Mouse (Mus musculus): Measurements from ENCODE around the gene Brpf3.
A peak's percentile ranks its signal among the peaks of the same experiment; 100 is the strongest.
"Not testable (repeated sequence)": the region's sequence is repeated elsewhere in the genome, so short reads cannot be mapped to it uniquely, and the experiment has no call there.

Brpf3 gene

DNA sequence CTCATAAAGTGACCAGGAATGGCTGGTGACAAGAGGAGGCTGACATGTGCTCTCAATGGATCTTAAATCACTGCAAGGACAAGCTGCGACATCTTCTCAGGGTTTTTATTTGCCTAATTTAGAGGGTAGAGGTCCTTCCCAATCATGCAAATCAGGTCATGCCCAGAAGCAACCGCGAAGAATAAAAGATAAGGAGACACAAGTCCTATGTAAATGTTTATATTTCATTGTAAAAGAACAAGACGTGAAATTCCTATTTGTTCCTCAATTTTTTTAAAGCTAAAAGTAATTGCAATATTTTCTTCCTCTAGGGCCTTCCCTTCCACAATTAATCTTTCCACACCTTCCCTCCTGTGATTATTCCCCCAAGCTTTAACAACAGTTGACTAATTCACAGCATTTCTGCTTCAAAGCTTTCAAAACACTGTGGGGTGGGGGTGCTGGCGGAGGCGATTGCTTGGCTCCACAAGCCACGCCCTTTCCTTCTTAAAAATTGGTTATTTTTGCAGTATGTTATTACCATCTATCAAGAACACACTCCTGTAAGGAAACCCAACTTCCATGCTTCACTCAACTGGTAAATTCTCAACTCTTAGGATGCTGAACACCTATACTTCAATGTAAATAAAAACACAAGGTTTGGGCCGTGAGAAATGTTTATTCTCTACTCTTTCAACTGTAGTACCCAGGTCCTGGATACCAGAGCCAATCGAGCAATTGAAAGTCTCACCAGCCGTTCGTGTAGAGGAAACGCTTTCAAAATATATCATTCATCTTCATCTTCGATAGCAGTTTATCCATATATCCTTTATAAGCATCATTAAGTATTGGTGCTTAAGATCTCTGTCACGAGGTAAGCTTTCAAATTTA lies 1.4 kb upstream of the Brpf3 start:
- no peak for DNase-seq (ENCODE audit: low spot score)

DNA sequence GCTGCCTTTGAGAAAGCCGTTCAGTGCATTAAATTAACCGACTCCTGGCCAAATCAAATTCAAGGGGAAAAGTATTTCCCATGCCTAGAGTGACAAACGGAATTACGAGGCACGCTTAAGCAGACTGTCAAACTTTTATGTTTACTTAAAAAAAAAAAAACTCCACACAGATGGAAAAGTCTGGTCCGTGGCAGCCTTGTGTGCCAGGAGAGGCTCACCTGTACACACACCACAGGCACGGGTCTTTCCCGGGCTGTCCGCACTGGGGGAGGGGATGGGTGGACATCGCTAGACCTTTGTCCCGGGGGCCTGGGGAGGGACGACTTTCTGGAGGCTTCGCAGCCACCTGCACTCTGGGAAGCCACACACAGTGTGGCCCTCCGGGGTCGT lies 614 bp upstream of the Brpf3 start:
- DNase-seq (ENCODE audit: low spot score) = no peak

DNA sequence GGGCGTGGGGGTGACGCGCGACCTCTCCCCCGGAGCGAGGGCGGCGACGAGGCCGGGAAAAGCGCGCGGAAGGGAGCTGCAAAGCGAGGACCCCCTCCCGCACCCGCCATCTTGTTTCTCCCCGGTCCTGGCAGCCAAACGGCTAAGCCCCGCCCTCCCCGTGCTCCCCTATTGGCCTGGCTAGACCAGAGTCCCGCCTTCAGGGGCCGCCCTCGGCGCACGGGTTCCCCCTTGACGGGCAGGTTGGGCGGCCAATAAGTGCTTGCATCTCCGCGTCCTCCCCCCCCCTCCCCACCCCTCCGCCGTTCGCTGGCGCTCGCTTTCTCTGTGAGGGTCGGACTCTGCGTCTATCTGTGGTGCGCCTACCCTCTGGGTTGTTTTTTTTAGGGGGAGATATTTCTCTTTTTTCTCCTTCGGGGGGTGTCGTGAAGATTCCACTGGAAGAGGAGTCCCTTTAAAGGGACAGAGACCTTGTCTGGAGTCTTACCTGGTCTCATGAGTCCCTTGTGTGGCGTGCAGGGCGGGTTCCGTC lies 650 bp downstream of the Brpf3 start:
- peak; percentile 99 for DNase-seq (ENCODE audit: low spot score)

DNA sequence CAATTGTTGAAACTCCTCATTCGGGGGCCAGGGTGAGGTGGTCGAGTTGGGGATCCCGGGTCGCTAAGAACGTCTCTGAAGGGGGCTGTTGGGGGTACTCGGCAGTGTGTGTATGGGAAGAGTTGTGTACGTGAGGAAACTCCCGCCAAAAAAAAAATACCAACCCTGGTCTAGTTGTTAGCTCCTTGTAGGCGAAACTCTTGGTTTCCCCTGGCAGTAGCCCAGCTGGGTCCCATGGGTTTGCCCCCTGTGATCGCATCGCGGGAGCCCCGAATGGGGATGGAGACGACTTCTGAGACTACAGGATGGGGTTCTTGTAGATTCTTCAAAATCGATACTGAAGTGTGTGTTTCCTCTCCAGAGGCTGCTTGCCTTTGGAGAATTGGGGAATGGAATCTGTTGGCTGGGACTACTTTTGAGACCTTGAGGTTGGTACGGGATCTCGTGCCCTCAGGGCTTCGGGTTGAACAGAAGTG lies 1.2 kb downstream of the Brpf3 start:
- DNase-seq (ENCODE audit: low spot score) = no peak

DNA sequence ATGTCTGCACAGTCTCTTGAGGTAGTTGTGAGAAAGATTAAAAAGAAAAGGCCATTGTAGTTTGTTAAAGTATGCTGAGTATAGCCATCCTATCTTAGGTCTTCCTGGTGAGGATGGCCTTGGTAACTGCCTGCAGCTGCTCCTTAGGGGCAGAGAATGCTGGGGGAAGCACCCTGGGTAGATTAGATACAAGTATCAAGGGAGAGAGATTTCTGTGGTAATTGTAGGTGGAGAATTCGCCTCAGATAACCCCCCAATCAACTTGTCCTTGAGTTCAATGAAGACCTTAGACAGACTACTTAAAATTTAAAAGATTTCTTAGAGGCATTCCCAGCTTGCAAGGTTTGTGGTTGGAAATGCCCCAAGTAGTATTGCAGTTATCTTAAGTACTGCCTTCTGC lies 2.4 kb downstream of the Brpf3 start:
- DNase-seq (ENCODE audit: low spot score) = no peak

DNA sequence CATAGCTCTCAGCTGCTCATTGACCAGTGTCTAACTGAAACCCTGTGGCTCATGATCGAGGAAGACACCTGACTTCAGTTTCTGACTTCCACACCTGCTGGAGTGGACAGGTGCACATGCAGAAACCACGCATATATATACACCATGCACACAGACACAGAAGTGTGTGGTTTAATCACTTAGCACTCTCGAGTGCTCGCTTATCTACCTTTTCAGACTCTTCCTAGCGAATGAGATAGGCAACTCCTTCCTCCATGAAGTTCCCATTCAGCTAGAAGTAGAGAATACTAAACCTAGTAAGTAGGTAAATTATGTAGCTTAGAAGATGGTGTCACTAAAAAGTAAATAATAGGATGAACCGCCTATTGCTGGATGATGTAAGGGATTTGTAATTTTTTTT lies 4.1 kb downstream of the Brpf3 start:
- no peak for DNase-seq (ENCODE audit: low spot score)

DNA sequence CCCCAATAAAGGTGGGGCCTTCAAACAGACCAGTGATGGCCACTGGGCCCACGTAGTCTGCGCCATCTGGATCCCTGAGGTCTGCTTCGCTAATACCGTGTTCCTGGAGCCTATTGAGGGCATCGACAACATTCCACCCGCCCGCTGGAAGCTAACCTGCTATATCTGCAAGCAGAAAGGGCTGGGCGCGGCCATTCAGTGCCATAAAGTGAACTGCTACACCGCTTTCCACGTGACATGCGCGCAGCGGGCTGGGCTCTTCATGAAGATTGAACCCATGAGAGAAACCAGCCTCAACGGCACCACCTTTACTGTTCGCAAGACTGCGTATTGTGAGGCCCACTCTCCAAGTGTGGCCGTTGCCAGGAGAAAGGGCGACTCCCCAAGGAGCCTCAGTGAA lies 5.9 kb downstream of the Brpf3 start:
- no peak for DNase-seq (ENCODE audit: low spot score)

DNA sequence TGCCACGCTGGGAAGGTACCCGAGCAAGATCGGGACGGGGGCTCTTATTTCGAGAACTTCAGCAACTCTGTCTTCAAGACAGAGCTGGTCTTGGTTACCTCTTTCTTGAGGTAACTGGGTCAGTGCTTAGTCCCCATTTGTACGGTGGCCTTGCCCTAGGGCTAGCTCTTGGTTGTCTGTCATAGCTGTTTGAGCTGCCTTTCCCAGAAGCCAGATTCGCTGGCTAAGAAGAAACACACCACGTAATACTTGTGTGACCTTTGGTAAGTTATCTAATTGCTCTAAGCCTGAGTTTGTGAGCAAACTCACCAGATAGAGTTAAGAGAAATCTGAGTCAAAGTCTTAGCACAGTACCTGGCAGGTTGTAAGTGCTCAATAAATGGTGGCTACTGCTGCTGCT lies 7.8 kb downstream of the Brpf3 start:
- no peak for DNase-seq (ENCODE audit: low spot score)

DNA sequence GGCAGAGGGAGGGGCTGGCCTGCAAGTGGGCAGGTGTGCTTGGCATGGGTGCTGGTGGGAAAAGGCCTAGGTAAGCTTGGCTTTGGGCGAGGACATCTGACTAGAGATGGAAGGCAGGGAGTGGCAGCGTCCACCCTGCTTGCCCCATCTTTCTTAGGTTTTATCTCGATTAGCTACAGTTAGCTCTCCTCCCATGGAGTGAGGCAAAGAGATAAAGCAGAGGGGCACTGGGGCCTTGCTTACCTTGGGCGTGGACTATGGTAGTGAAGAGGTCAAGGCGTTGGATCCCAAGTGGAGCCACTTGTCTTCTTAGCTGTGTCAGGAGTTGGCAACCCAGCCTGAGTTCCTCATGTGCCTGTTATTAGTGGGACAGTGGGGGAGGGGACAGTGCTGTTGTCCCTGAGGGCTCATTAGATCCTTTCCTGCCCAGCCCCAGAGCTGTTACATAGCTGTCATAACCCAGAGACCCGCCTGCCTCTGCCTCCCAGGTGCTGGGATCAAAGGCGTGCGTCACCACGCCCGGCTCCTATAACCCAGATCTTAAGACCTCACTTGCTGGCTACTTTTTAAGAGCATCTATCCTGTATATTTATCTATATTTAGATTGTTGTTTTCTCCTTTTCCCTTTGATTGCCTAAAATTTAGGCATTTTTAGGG lies 8.4 kb downstream of the Brpf3 start:
- no peak for DNase-seq (ENCODE audit: low spot score)

DNA sequence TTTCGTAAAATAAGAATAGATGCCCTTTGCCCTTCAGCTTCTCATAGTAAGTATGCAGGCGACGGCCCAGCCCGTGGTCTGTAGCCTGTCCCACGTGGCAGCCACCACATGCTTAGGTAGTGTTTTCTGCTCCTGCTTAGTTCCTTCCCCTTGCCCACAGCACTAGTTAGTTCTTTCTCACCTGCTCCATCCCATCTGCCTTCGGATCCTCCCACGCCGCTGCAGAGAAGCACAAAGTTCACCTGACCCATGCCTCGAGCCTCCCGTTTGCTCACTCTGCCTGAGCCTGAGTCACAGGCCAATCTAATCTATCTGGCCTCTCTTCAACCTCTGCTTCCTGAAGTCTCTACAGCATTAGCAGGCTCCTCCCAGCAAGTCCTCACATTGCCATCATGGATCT lies 11.5 kb downstream of the Brpf3 start:
- DNase-seq (ENCODE audit: low spot score) = no peak

DNA sequence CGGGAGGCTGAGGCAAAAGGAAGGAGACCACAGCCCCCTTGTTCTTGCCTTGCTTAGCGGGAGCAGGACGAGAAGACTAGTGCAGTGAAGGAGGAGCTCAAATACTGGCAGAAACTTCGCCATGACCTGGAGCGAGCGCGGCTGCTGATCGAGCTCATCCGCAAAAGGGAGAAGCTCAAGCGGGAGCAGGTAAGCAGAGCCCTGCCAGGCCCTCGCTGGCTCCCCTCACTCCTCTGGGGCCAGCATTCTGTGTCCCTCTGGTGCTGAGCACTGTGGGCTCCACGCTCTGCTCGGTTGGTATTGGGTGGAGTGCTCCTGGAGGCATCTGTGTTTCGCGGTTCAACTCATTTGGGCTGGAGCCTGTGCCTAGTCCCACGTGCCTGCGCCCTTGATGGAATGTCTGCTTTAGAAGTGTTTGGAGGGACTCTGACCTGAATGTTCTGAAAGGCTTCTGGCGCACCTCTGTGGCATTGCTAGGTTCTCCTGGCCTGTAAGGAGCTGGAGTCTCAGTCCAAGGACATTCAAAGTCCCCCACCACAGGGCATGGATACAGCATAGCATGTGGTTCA lies 13.7 kb downstream of the Brpf3 start:
- no peak for DNase-seq (ENCODE audit: low spot score)

DNA sequence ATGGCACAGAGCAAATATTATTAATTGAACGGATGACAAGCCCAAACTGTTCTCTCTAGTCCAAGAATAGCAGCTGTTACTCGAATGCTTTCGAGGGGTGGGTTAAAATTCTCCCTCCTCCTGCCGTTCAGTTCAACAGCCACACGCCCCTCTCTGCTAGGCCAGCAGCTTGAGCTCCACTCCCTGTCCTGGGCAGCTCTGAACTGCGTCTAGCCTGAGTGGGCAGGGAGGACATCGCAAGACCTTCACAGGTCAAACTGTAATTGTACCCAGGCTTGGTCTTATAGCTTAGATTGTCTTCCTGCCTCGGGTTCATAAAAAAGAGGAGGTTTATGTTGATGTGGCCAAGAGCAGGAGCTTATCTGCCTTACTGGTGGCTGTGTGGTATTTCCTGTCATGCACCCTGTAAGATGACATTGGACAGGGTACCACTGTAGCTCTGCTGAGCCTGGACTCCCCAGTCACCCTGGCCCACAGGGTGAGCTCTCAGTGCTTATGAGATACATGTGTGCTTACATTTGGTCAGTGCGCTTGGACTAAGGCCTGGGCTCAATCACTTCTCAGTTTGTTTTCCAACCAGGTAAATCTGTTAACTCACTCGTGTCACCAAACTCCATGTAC lies 14.6 kb downstream of the Brpf3 start:
- DNase-seq (ENCODE audit: low spot score) = no peak

DNA sequence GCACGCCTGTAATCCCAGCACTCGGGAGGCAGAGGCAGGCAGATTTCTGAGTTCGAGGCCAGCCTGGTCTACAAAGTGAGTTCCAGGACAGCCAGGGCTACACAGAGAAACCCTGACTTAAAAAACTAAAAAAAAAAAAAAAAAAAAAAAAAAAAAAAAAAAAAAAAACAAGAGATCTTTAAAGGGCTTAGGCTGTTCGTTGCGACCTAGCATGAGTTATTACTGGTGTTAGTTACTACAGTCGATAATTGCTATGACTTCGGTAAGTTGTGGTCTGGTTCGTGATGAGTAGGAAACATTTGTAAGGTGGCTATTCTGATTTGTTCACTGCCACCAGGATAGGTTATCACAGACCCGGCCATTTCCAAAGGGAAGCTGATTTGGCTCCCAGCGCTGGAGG lies 15.4 kb downstream of the Brpf3 start:
- DNase-seq (ENCODE audit: low spot score) = not testable (repeated sequence)

DNA sequence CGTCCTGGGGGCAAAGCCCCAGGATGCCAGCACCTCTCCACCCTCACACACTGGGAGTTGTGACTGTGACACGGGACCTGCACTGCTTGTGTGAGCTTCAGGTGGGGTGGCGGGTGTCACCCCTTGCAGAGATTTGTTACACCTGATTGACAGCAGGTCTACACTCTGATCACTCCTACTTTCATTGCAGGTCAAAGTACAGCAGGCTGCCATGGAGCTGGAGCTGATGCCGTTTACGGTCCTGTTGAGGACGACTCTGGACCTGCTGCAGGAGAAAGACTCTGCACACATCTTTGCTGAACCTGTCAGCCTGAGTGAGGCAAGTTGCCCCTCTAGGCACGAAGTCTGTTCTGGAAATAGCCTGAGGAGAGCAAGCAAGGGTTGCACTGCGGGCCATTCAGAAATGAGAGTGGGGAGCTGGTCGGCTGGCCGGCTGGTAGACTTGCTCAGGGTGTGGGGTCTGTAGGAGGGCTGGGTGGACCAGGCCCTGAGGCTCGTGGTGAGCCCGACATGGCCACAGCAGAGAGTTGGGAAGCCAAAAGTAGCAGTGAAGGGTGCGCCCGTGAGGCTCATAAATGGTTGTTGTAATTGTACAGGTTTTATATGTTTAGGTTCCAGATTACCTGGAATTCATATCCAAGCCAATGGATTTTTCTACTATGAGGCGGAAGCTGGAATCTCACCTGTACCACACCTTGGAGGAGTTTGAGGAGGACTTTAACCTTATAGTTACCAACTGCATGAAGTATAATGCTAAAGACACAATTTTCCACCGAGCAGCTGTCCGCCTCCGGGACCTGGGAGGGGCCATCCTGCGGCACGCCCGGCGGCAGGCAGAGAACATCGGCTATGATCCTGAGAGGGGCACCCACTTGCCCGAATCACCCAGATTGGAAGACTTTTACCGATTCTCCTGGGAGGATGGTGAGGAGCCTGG lies 16.3 kb downstream of the Brpf3 start:
- no peak for DNase-seq (ENCODE audit: low spot score)

DNA sequence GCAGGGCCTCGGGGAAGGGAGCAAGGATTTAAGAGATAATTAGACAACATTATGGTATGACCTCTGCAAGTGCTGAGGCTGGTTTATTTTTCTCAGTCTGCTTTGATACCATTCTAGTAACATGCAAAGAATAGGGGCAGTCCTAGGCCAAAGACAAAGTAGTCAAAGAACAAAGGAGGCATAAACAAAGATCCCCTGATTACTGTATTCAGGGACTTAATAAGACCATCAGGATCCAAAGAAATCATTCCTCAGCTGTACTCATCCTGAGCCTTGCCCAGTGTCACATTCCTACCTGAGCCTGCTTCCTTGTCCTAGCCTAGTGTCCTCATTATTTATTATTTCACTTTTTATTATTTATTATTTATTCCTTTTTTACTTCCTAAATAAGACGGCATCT lies 19.3 kb downstream of the Brpf3 start:
- DNase-seq (ENCODE audit: low spot score) = no peak

DNA sequence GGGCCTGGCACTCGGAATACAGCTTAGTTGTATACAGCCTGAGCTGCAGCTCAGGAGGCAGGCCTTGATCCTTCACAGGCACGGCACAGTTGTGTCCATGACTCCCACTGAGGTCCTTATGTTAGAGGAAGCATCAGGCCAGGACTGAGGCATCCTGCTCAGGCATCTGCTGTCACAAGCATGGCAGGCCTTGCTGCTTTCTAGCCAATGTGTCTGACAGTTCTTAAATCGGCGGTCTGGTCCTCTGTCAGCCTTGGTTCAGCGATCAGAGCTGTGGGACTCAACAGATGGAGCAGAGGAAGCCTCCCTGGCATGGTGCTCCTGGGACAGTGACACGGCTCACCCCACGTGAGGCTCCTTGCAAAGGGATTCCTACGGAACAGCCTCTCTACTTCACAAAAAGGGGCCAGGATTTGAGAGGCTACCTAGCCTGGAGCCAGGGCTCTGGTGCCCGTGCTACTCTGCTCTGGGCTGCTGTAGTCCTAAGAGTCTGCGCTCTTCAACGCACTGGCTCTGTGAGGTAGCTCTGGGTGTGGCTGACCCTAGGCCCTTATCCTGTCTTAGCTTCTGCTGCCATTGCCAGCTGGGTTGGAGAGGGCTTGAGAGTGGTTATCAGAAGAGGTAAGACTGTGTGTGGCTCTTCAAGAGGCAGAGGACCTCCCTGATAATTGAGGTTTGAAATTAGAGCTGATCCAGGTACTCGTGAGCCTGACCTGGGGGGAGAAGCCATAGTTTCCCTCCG lies 22.3 kb downstream of the Brpf3 start:
- no peak for DNase-seq (ENCODE audit: low spot score)

DNA sequence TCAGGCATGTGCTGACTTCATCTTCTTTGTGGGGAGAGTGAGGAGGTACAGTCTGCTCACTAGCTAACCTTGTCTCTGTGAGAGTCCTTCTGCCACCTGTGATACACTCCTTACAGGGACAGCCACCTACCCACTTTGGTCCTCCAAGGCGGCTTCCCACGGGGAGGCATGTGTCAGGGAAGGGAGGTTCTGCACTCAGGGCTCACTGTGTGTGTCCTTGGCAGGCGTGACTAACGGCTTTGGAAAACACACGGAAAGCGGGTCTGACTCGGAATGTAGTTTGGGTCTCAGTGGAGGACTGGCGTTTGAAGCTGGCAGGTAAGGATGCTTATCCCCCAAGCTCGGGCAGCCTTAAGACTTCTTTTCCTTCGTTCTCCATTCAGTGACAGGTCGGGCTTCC lies 22.9 kb downstream of the Brpf3 start:
- no peak for DNase-seq (ENCODE audit: low spot score)

DNA sequence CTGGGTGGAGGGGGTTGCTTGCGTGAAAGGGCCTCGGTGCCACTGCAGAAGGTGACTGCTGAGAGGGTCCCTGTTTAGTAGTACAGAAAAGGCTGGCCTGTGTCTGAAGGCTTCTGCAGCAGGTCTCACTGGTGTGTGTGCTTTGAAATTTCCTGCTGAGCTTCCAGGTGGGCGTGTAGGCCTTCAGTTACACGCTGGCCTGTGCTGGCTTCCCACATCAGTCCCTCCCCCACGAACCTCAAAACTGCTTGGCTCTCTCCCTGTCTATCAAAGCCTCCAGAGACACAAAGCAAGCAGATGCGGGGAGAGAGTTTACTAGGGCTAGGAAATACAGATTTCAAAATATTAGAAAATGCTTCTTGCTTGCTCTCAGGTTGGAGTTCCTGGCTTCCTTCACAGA lies 24.0 kb downstream of the Brpf3 start:
- no peak for DNase-seq (ENCODE audit: low spot score)

DNA sequence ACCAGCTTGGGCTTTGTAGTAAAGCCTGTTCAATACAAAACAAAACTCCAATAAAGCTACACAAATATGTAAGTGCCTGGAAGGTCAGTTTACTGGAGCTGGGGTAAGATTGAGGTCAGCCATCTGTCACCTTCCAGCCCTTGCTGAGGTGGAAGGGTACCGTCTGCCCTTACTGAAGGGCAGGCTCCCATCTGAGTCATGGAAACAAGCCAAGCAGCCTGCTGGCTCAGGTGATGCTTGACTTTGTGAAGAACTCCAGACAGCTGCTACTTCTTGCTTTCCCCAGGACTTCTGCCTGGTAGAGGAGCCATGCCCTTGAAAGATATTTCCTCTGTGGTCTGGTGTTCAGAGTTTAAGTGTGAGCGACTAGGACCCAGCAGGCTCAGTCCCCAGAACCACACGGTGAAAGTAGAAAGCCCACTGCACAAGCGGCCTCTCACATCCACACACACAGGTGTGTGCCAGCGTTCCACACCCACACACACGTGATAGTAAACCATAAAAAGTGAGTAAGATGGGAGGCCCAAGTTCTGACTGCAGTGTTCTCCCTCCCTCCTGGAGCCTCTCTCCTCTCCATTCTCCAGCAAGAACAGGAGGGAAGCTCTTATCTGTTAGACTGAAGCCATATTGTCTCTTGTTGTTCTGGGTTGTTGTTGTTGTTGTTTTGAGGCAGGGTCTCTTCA lies 24.6 kb downstream of the Brpf3 start:
- DNase-seq (ENCODE audit: low spot score) = no peak

DNA sequence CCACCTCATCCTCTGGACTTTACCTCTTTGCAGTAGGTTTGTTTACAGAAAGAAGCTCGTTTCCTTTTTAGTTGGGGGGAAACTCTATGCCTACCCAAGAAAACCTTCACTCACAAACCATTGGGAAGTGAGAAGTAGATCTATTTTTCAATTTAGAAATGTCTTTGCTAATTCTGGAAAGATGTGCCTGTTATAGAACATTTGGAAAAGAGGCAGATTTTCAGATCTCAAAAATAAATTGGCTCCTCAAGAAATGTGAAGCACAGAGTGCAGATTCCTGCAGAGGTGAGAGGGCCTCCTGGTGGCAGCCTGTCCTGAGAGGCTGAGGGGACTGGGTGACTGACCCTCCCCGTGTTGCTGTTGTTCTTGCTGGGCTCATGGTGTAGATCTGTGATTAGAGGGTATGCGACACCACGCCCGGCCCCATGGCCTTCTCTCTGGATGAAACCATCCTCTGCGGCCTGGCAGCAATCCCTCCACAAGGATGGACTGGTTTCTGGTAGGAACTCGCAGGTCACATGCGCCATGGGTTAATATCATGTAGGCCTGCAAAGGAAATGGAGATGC lies 26.9 kb downstream of the Brpf3 start:
- no peak for DNase-seq (ENCODE audit: low spot score)
